Mouse (Mus musculus) left cerebral cortex, adult 6 months (tissue): Measurements from ENCODE around the gene Krtap12-1. TPM values are rescaled to one million over a fixed set of nuclear protein-coding genes. Genes with fewer than 3 reads are reported as not detected.

Source experiments
- long read RNA-seq, 2 experiments: library from polyadenylated mRNA; unstranded; transcript quantifications; one replicate each; pipeline ENCODE4 v2.0.0; 2019 to 2020
- polyA plus RNA-seq: library from polyadenylated mRNA; unstranded; fragments of <200 nt; fragmentation: Nextera tagmentation; gene quantifications from 2 replicates; pipeline ENCODE4 v1.2.3, GENCODE M21; 2021

Krtap12-1 gene
- not detected in 2 replicates for polyA plus RNA-seq
- long read RNA-seq, experiment 1: 0 reads
- long read RNA-seq, experiment 2: 0 reads

GRCm38 (mm10) chr10:77720299-77720698 is at the start of gene Krtap12-1:
Gene Krtap12-1 (plus strand): TSS chr10:77720599.

GRCm38 (mm10) chr10:77685895-77686664 is 34.3 kb upstream of the Krtap12-1 start, which contains the start of gene Tspear:
Gene Tspear (plus strand): TSS chr10:77686569.

GRCm38 (mm10) chr10:77690356-77690807 is 30.0 kb upstream of the Krtap12-1 start, which contains the start of gene Gm19402:
Gene Gm19402 (minus strand): TSS chr10:77690757.

GRCm38 (mm10) chr10:77697133-77697532 is 23.3 kb upstream of the Krtap12-1 start, which contains the start of gene Gm9508:
Gene Gm9508 (minus strand): TSS chr10:77697233.

GRCm38 (mm10) chr10:77706326-77706725 is 14.1 kb upstream of the Krtap12-1 start, which contains the start of gene Gm10272:
Gene Gm10272 (plus strand): TSS chr10:77706626.

GRCm38 (mm10) chr10:77711157-77711556 is 9.2 kb upstream of the Krtap12-1 start, which contains the start of gene Gm10024:
Gene Gm10024 (plus strand): TSS chr10:77711457.

GRCm38 (mm10) chr10:77715507-77715906 is 4.9 kb upstream of the Krtap12-1 start, which contains the start of gene Gm10142:
Gene Gm10142 (plus strand): TSS chr10:77715807.

GRCm38 (mm10) chr10:77726186-77726585 is 5.8 kb downstream of the Krtap12-1 start, which contains the start of gene Gm10100:
Gene Gm10100 (plus strand): TSS chr10:77726486.

GRCm38 (mm10) chr10:77741924-77742688 is 21.7 kb downstream of the Krtap12-1 start, which contains the start of gene Gm18596:
Gene Gm18596 (minus strand): TSS chr10:77742638.

GRCm38 (mm10) chr10:77751254-77751653 is 30.9 kb downstream of the Krtap12-1 start, which contains the start of gene Gm9736:
Gene Gm9736 (minus strand): TSS chr10:77751354.

GRCm38 (mm10) chr10:77759582-77759981 is 39.2 kb downstream of the Krtap12-1 start, which contains the start of gene Gm3233:
Gene Gm3233 (minus strand): TSS chr10:77759682.

Other genes starting within 250 kb of the Krtap12-1 start
- gene Fam207a, start 204.8 kb upstream of the Krtap12-1 start, polyA plus RNA-seq: 25.3 and 29.2 TPM in 2 replicates
- gene Itgb2, start 190.3 kb upstream of the Krtap12-1 start, polyA plus RNA-seq: 4.6 and 4.9 TPM in 2 replicates
- gene Pttg1ip, start 138.9 kb upstream of the Krtap12-1 start, polyA plus RNA-seq: 56.3 and 68.9 TPM in 2 replicates
- gene Sumo3, start 114.5 kb upstream of the Krtap12-1 start, polyA plus RNA-seq: 157 and 188 TPM in 2 replicates
- 1.9 and 10.3 TPM in 2 replicates for gene Gm49325, start 114.4 kb upstream of the Krtap12-1 start, polyA plus RNA-seq
- 50.9 and 59.2 TPM in 2 replicates for gene Ube2g2, start 98.3 kb upstream of the Krtap12-1 start, polyA plus RNA-seq
- gene Tspear, start 34.0 kb upstream of the Krtap12-1 start, polyA plus RNA-seq: 0.20 TPM in 2 replicates
- gene Gm19402, start 29.8 kb upstream of the Krtap12-1 start, polyA plus RNA-seq: not detected in 2 replicates
- gene Gm9508, start 23.4 kb upstream of the Krtap12-1 start, polyA plus RNA-seq: not detected in 2 replicates
- gene Gm10272, start 14.0 kb upstream of the Krtap12-1 start, polyA plus RNA-seq: not detected in 2 replicates
- gene Gm10024, start 9.1 kb upstream of the Krtap12-1 start, polyA plus RNA-seq: not detected in 2 replicates
- gene Gm10142, start 4.8 kb upstream of the Krtap12-1 start, polyA plus RNA-seq: not detected in 2 replicates
- gene Gm10100, start 5.9 kb downstream of the Krtap12-1 start, polyA plus RNA-seq: not detected in 2 replicates
- not detected in 2 replicates for gene Gm18596, start 22.0 kb downstream of the Krtap12-1 start, polyA plus RNA-seq
- gene Gm9736, start 30.8 kb downstream of the Krtap12-1 start, polyA plus RNA-seq: not detected in 2 replicates
- not detected in 2 replicates for gene Gm3233, start 39.1 kb downstream of the Krtap12-1 start, polyA plus RNA-seq
- gene Gm3238, start 50.7 kb downstream of the Krtap12-1 start, polyA plus RNA-seq: not detected in 2 replicates
- gene Gm7138, start 56.3 kb downstream of the Krtap12-1 start, polyA plus RNA-seq: not detected in 2 replicates
- gene Gm3250, start 61.9 kb downstream of the Krtap12-1 start, polyA plus RNA-seq: not detected in 2 replicates
- gene Gm7137, start 67.6 kb downstream of the Krtap12-1 start, polyA plus RNA-seq: not detected in 2 replicates
- not detected in 2 replicates for gene Gm9639, start 74.5 kb downstream of the Krtap12-1 start, polyA plus RNA-seq
- not detected in 2 replicates for gene Gm19668, start 78.5 kb downstream of the Krtap12-1 start, polyA plus RNA-seq
- not detected in 2 replicates for gene Gm9507, start 91.2 kb downstream of the Krtap12-1 start, polyA plus RNA-seq
- gene Gm2696, start 94.1 kb downstream of the Krtap12-1 start, polyA plus RNA-seq: not detected in 2 replicates
- gene Krtap10-4, start 106.5 kb downstream of the Krtap12-1 start, polyA plus RNA-seq: not detected in 2 replicates
- not detected in 2 replicates for gene Krtap10-10, start 115.3 kb downstream of the Krtap12-1 start, polyA plus RNA-seq
- not detected in 2 replicates for gene Gm36176, start 126.2 kb downstream of the Krtap12-1 start, polyA plus RNA-seq
- gene Gm10318, start 132.3 kb downstream of the Krtap12-1 start, polyA plus RNA-seq: not detected in 2 replicates
- gene Gm3285, start 141.4 kb downstream of the Krtap12-1 start, polyA plus RNA-seq: not detected in 2 replicates
- 4.8 TPM in 2 replicates for gene Lrrc3, start 181.9 kb downstream of the Krtap12-1 start, polyA plus RNA-seq
- 3.8 and 4.0 TPM in 2 replicates for gene Trpm2, start 250.0 kb downstream of the Krtap12-1 start, polyA plus RNA-seq